Mouse (Mus musculus): ENCODE measurements at regions not wholly inside any gene's neighbourhood (a gene's known extent, or its start where the extent isn't known, plus 50 kb on each side); places are given as distances from the start of the nearest gene placed in this dataset.

- Histone ChIP-seq H3K4me3 (ENCODE audit: low read depth, low read length) (no peak overlapping the region), H3K27ac (ENCODE audit: low read length) (no peak overlapping the region), H3K27me3 (ENCODE audit: control insufficient read depth, insufficient read depth, low read depth, low read length) (no peaks in the 10 kb centered on the region), H3K9ac (ENCODE audit: low read depth, low read length) (no peak overlapping the region), H3K9me3 (replicated peaks; ENCODE audit: control insufficient read depth, low read length, poor library complexity, severe bottlenecking) (no peaks in the 10 kb centered on the region), H3K4me2 (ENCODE audit: low read length) (no peak overlapping the region), H3K36me3 (ENCODE audit: control insufficient read depth, insufficient read depth, low read length) (no peaks in the 10 kb centered on the region), H3K4me1 (ENCODE audit: control insufficient read depth, insufficient read depth, low read length) (peaks cover 12% of the 10 kb centered on the region)
- no peak for ATAC-seq
- 92% methylated on average over 5 of the region's 6 CpGs for WGBS
Observed at GRCm38 (mm10) chr10:42075545-42075944, 57.3 kb upstream of the Armc2 start.

GRCm38 (mm10) chr10:42072758-42073157, 54.5 kb upstream of the Armc2 start:
- H3K27ac ChIP-seq (ENCODE audit: low read length): no peak overlapping the region
- ATAC-seq: no peak
- 18% methylated on average over 9 of the region's 9 CpGs for WGBS
- no peaks in the 10 kb centered on the region for H3K9me3 ChIP-seq (replicated peaks; ENCODE audit: control insufficient read depth, low read length, poor library complexity, severe bottlenecking)
- H3K4me1 ChIP-seq (ENCODE audit: control insufficient read depth, insufficient read depth, low read length): peaks cover 12% of the 10 kb centered on the region
- H3K4me2 ChIP-seq (ENCODE audit: low read length): no peak overlapping the region
- no peak overlapping the region for H3K4me3 ChIP-seq (ENCODE audit: low read depth, low read length)
- H3K36me3 ChIP-seq (ENCODE audit: control insufficient read depth, insufficient read depth, low read length): no peaks in the 10 kb centered on the region
- H3K27me3 ChIP-seq (ENCODE audit: control insufficient read depth, insufficient read depth, low read depth, low read length): no peaks in the 10 kb centered on the region
- no peak overlapping the region for H3K9ac ChIP-seq (ENCODE audit: low read depth, low read length)

- Histone ChIP-seq H3K36me3 (ENCODE audit: control insufficient read depth, insufficient read depth, low read length) (no peaks in the 10 kb centered on the region), H3K4me1 (ENCODE audit: control insufficient read depth, insufficient read depth, low read length) (peaks cover 12% of the 10 kb centered on the region), H3K9me3 (replicated peaks; ENCODE audit: control insufficient read depth, low read length, poor library complexity, severe bottlenecking) (no peaks in the 10 kb centered on the region), H3K4me3 (ENCODE audit: low read depth, low read length) (no peak overlapping the region), H3K4me2 (ENCODE audit: low read length) (no peak overlapping the region), H3K9ac (ENCODE audit: low read depth, low read length) (no peak overlapping the region), H3K27me3 (ENCODE audit: control insufficient read depth, insufficient read depth, low read depth, low read length) (no peaks in the 10 kb centered on the region), H3K27ac (ENCODE audit: low read length) (no peak overlapping the region)
- ATAC-seq: no peak
- WGBS: 36% methylated on average over 3 of the region's 3 CpGs
Observed at GRCm38 (mm10) chr10:42072131-42072530, 53.9 kb upstream of the Armc2 start.

- H3K27me3 ChIP-seq (ENCODE audit: control insufficient read depth, insufficient read depth, low read depth, low read length): no peaks in the 10 kb centered on the region
- H3K27ac ChIP-seq (ENCODE audit: low read length): no peak overlapping the region
- H3K4me1 ChIP-seq (ENCODE audit: control insufficient read depth, insufficient read depth, low read length): peaks cover 12% of the 10 kb centered on the region
- 0 out of 2 replicates have a peak overlapping the region, but pooled peaks have one; percentile 6 for H3K4me2 ChIP-seq (ENCODE audit: low read length)
- H3K9ac ChIP-seq (ENCODE audit: low read depth, low read length): no peak overlapping the region; the same call in 1 of the 2 replicates
- no peaks in the 10 kb centered on the region for H3K36me3 ChIP-seq (ENCODE audit: control insufficient read depth, insufficient read depth, low read length)
- H3K4me3 ChIP-seq (ENCODE audit: low read depth, low read length): no peak overlapping the region
- no peaks in the 10 kb centered on the region for H3K9me3 ChIP-seq (replicated peaks; ENCODE audit: control insufficient read depth, low read length, poor library complexity, severe bottlenecking)
- WGBS: 9% methylated on average over 8 of the region's 8 CpGs
- peak; percentile 72 for ATAC-seq
Observed at GRCm38 (mm10) chr10:42071404-42072024, 53.3 kb upstream of the Armc2 start.

GRCm38 (mm10) chr10:42070611-42071403, 52.6 kb upstream of the Armc2 start:
- WGBS: 20% methylated on average over 10 of the region's 10 CpGs
- Histone ChIP-seq H3K9ac (ENCODE audit: low read depth, low read length) (no peak overlapping the region), H3K27me3 (ENCODE audit: control insufficient read depth, insufficient read depth, low read depth, low read length) (no peaks in the 10 kb centered on the region), H3K27ac (ENCODE audit: low read length) (no peak overlapping the region), H3K4me2 (ENCODE audit: low read length) (no peak overlapping the region), H3K4me1 (ENCODE audit: control insufficient read depth, insufficient read depth, low read length) (peaks cover 12% of the 10 kb centered on the region), H3K36me3 (ENCODE audit: control insufficient read depth, insufficient read depth, low read length) (no peaks in the 10 kb centered on the region), H3K9me3 (replicated peaks; ENCODE audit: control insufficient read depth, low read length, poor library complexity, severe bottlenecking) (no peaks in the 10 kb centered on the region), H3K4me3 (ENCODE audit: low read depth, low read length) (no peak overlapping the region)
- peak; percentile 57 for ATAC-seq

GRCm38 (mm10) chr10:42069751-42070150, 51.5 kb upstream of the Armc2 start:
- Histone ChIP-seq H3K36me3 (ENCODE audit: control insufficient read depth, insufficient read depth, low read length) (no peaks in the 10 kb centered on the region), H3K27me3 (ENCODE audit: control insufficient read depth, insufficient read depth, low read depth, low read length) (no peaks in the 10 kb centered on the region), H3K4me3 (ENCODE audit: low read depth, low read length) (no peak overlapping the region), H3K4me1 (ENCODE audit: control insufficient read depth, insufficient read depth, low read length) (peaks cover 12% of the 10 kb centered on the region), H3K27ac (ENCODE audit: low read length) (no peak overlapping the region), H3K9ac (ENCODE audit: low read depth, low read length) (no peak overlapping the region), H3K9me3 (replicated peaks; ENCODE audit: control insufficient read depth, low read length, poor library complexity, severe bottlenecking) (no peaks in the 10 kb centered on the region), H3K4me2 (ENCODE audit: low read length) (no peak overlapping the region)
- ATAC-seq: no peak
- WGBS: 95% methylated on average over 8 of the region's 8 CpGs

- no peaks in the 10 kb centered on the region for H3K36me3 ChIP-seq (ENCODE audit: control insufficient read depth, insufficient read depth, low read length)
- H3K27ac ChIP-seq (ENCODE audit: low read length): no peak overlapping the region
- H3K9ac ChIP-seq (ENCODE audit: low read depth, low read length): no peak overlapping the region
- no peak for ATAC-seq
- H3K9me3 ChIP-seq (replicated peaks; ENCODE audit: control insufficient read depth, low read length, poor library complexity, severe bottlenecking): no peaks in the 10 kb centered on the region
- peaks cover 12% of the 10 kb centered on the region for H3K4me1 ChIP-seq (ENCODE audit: control insufficient read depth, insufficient read depth, low read length)
- H3K4me2 ChIP-seq (ENCODE audit: low read length): no peak overlapping the region
- no peaks in the 10 kb centered on the region for H3K27me3 ChIP-seq (ENCODE audit: control insufficient read depth, insufficient read depth, low read depth, low read length)
- H3K4me3 ChIP-seq (ENCODE audit: low read depth, low read length): no peak overlapping the region
- 89% methylated on average over 2 of the region's 2 CpGs for WGBS
Observed at GRCm38 (mm10) chr10:42068497-42068896, 50.3 kb upstream of the Armc2 start.
